Mouse (Mus musculus): ENCODE measurements around the gene Efhd1. TPM values are rescaled to one million over a fixed set of nuclear protein-coding genes. Genes with fewer than 3 reads are reported as not detected.

Gene Efhd1
- total and polyA plus RNA-seq, 3 experiments = 0.15 TPM; not detected in 2

GRCm38 (mm10) chr1:87239056-87239455 is 25.1 kb upstream of the Efhd1 start:
- Histone ChIP-seq H3K4me3 (ENCODE audit: control insufficient read depth in 1 of 2, insufficient read depth in 1 of 2, low read depth in 2 of 2, low read length in 2 of 2) (no peak overlapping the region), H3K27me3 (ENCODE audit: control insufficient read depth in 1 of 2, insufficient read depth in 2 of 2, low read length in 2 of 2) (no peaks in the 10 kb centered on the region), H3K36me3 (ENCODE audit: control insufficient read depth in 1 of 2, insufficient read depth in 2 of 2, low read length in 2 of 2) (no peaks in the 10 kb centered on the region; a peak in 1 of 4 replicates), H3K4me1 (ENCODE audit: control insufficient read depth in 1 of 2, insufficient read depth in 2 of 2, low read length in 2 of 2) (no peaks in the 10 kb centered on the region), H3K9me3 (replicated peaks; ENCODE audit: insufficient read depth, low read length) (no peaks in the 10 kb centered on the region), H3K27ac (ENCODE audit: control insufficient read depth, low read depth, low read length) (no peak overlapping the region), H3K79me2 (ENCODE audit: control insufficient read depth, insufficient read depth, low read length, poor library complexity) (no peaks in the 10 kb centered on the region), H3K9ac (ENCODE audit: control insufficient read depth, low read depth, low read length, poor library complexity, severe bottlenecking) (no peak overlapping the region)
- DNase-seq (ENCODE audit: low read depth, low spot score) = no peak
- TF ChIP-seq MAFK (IDR thresholded peaks at IDR 0.05; ENCODE audit: borderline replicate concordance, low read depth, low read length) (no peak), ZKSCAN1 (IDR thresholded peaks at IDR 0.05; ENCODE audit: low read depth, low read length) (no peak), GABPA (IDR thresholded peaks at IDR 0.05; ENCODE audit: low read depth, low read length) (no peak), ETS1 (IDR thresholded peaks at IDR 0.05; ENCODE audit: low read depth, low read length) (no peak), USF2 (IDR thresholded peaks at IDR 0.05; ENCODE audit: borderline replicate concordance in 1 of 2, insufficient read depth in 1 of 2, low read depth in 1 of 2, low read length in 2 of 2) (no peak), UBTF (IDR thresholded peaks at IDR 0.05; ENCODE audit: borderline replicate concordance, insufficient read depth, low read depth, low read length) (no peak), BHLHE40 (IDR thresholded peaks at IDR 0.05; ENCODE audit: borderline replicate concordance, low read depth, low read length) (no peak), NELFE (IDR thresholded peaks at IDR 0.05; ENCODE audit: low read depth, low read length) (no peak), GATA1 (IDR thresholded peaks at IDR 0.05; ENCODE audit: low read depth, low read length) (no peak), CTCF (IDR thresholded peaks at IDR 0.05 in 2 of 3, conservative IDR thresholded peaks at IDR 0.05 in 1 of 3; ENCODE audit: control insufficient read depth in 1 of 3, insufficient read depth in 1 of 3, low read depth in 2 of 3, low read length in 3 of 3, poor library complexity in 1 of 3, severe bottlenecking in 1 of 3) (no peak), USF1 (IDR thresholded peaks at IDR 0.05; ENCODE audit: low read depth, low read length) (no peak), ZMIZ1 (IDR thresholded peaks at IDR 0.05; ENCODE audit: low read depth, low read length) (no peak), ZNF384 (IDR thresholded peaks at IDR 0.05; ENCODE audit: low read depth, low read length) (no peak), CHD2 (IDR thresholded peaks at IDR 0.05; ENCODE audit: low read length) (no peak), TBP (IDR thresholded peaks at IDR 0.05; ENCODE audit: low read depth, low read length) (no peak), MEF2A (IDR thresholded peaks at IDR 0.05; ENCODE audit: extremely low read depth, insufficient replicate concordance, low read depth, low read length, poor library complexity, severe bottlenecking) (no peak), KAT2A (conservative IDR thresholded peaks at IDR 0.05; ENCODE audit: low read depth, low read length) (no peak), CHD1 (IDR thresholded peaks at IDR 0.05; ENCODE audit: low read depth, low read length) (no peak), POLR2AphosphoS5 (IDR thresholded peaks at IDR 0.05; ENCODE audit: borderline replicate concordance, low read depth, low read length) (no peak), POLR2AphosphoS2 (IDR thresholded peaks at IDR 0.05; ENCODE audit: low read length) (no peak)

DNA sequence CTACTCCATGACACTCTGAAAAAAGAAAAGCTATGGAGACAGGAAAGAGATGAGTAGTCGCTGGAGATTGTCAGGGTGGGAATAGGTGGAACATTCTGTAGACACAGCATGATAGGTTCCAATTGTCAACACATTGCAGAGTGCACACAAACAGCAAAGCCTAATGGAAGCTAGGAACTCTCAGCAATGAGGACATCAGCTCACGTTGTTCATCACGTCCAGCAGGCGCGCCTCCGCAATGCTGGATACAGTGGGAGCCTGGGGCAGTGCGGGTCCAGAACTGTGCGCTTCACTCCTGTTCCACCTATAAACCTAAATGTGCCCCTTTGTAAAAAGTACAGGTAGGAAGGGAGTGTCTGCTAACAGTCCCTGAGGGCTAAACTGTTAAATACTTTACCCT is 21.1 kb upstream of the Efhd1 start:
- Histone ChIP-seq H3K27ac (ENCODE audit: control insufficient read depth, low read depth, low read length) (no peak overlapping the region), H3K9me3 (replicated peaks; ENCODE audit: insufficient read depth, low read length) (no peaks in the 10 kb centered on the region), H3K36me3 (ENCODE audit: control insufficient read depth in 1 of 2, insufficient read depth in 2 of 2, low read length in 2 of 2) (no peaks in the 10 kb centered on the region; a peak in 1 of 4 replicates), H3K9ac (ENCODE audit: control insufficient read depth, low read depth, low read length, poor library complexity, severe bottlenecking) (no peak overlapping the region), H3K4me1 (ENCODE audit: control insufficient read depth in 1 of 2, insufficient read depth in 2 of 2, low read length in 2 of 2) (0 out of 4 replicates have a peak, but pooled peaks cover 0 to 1% of the 10 kb centered on the region in 2 experiments), H3K4me3 (ENCODE audit: control insufficient read depth in 1 of 2, insufficient read depth in 1 of 2, low read depth in 2 of 2, low read length in 2 of 2) (no peak overlapping the region), H3K79me2 (ENCODE audit: control insufficient read depth, insufficient read depth, low read length, poor library complexity) (no peaks in the 10 kb centered on the region), H3K27me3 (ENCODE audit: control insufficient read depth in 1 of 2, insufficient read depth in 2 of 2, low read length in 2 of 2) (no peaks in the 10 kb centered on the region)
- TF ChIP-seq MXI1 (IDR thresholded peaks at IDR 0.05; ENCODE audit: low read depth, low read length) = no peak
- no peak for TF ChIP-seq CHD1 (IDR thresholded peaks at IDR 0.05; ENCODE audit: low read depth, low read length)
- TF ChIP-seq RCOR1 (IDR thresholded peaks at IDR 0.05; ENCODE audit: low read depth, low read length) = no peak
- no peak for TF ChIP-seq GABPA (IDR thresholded peaks at IDR 0.05; ENCODE audit: low read depth, low read length)
- no peak for TF ChIP-seq NRF1 (IDR thresholded peaks at IDR 0.05; ENCODE audit: insufficient read depth, low read depth, low read length, poor library complexity, severe bottlenecking)
- no peak for TF ChIP-seq HCFC1 (IDR thresholded peaks at IDR 0.05; ENCODE audit: low read depth, low read length)
- TF ChIP-seq ZKSCAN1 (IDR thresholded peaks at IDR 0.05; ENCODE audit: low read depth, low read length) = no peak
- TF ChIP-seq POLR2AphosphoS5 (IDR thresholded peaks at IDR 0.05; ENCODE audit: borderline replicate concordance, low read depth, low read length) = no peak
- no peak for TF ChIP-seq SIN3A (IDR thresholded peaks at IDR 0.05; ENCODE audit: low read length)
- no peak for TF ChIP-seq MEF2A (IDR thresholded peaks at IDR 0.05; ENCODE audit: extremely low read depth, insufficient replicate concordance, low read depth, low read length, poor library complexity, severe bottlenecking)
- TF ChIP-seq BHLHE40 (IDR thresholded peaks at IDR 0.05; ENCODE audit: borderline replicate concordance, low read depth, low read length) = no peak
- TF ChIP-seq ZMIZ1 (IDR thresholded peaks at IDR 0.05; ENCODE audit: low read depth, low read length) = no peak
- TF ChIP-seq TAL1 (IDR thresholded peaks at IDR 0.05; ENCODE audit: low read length) = no peak
- no peak for TF ChIP-seq GATA1 (IDR thresholded peaks at IDR 0.05; ENCODE audit: low read depth, low read length)
- TF ChIP-seq ZNF384 (IDR thresholded peaks at IDR 0.05; ENCODE audit: low read depth, low read length) = no peak
- no peak for TF ChIP-seq RAD21 (IDR thresholded peaks at IDR 0.05; ENCODE audit: low read depth, low read length)
- DNase-seq (ENCODE audit: low read depth, low spot score) = no peak
